Mouse (Mus musculus): ENCODE measurements around the gene Mtrex.

Gene Mtrex

DNA sequence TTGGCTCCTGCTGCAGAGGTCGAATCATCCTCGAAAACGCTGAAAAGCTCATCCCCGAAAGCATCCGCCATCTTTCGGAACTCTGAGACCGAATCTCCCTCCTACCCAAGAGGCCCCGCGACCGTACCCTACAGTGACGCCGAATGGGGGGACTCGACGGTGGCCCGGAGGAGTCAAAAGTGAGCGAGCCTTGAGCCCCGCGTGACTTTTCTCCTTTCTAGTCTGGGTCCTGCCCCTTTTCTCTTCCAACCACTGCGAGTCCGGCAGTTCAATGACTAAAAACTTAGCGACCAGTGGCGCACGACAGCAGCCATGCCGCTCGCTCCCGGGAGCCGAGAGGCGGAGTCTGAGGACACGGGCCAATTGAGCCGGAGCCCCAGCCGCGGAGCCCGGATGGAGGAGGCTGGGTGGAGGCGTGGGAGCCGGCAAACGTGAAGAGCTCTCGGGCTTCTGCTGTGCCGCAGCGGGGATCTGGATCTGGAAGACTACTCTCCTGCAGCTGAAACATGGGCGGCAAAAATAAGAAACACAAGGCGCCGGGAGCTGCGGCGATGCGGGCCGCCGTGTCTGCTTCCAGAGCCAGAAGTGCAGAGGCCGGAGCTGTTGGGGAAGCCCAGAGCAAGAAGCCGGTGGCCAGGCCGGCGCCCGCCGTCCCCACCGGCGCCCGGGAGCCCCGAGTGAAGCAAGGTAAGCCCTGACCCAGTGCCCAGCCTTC is at the start of gene Mtrex, which contains the start of gene Dhx29:
TSS of gene Mtrex (minus strand) at position 112 of the 715 bp plus-strand sequence.
TSS of gene Dhx29 (plus strand) at position 168 of the 715 bp plus-strand sequence.
- peak; percentile 99 for DNase-seq (ENCODE audit: low read depth, low spot score)

GRCm38 (mm10) chr13:112976720-112977119 is 49.5 kb upstream of the Mtrex start:
- peak; percentile 11 for DNase-seq (ENCODE audit: low read depth, low spot score)

DNA sequence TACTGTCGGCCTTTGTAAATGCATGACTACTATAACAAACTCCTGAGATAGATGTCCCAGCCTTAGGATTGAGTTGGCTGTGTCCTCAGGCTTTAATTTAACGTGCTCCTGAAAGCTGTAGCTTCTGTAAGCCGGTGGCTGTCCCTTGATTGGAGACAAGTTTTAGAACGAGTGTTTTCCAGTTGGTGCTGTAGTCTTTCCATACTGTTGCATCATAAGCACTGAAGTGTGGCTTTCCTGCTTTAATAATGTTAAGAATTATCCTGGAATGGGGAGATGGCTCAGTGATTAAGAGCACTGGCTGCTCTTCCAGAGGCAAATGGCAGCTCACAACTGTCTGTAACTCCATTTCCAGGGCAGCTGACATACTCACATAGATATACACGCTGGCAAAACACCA is 40.1 kb upstream of the Mtrex start:
- DNase-seq (ENCODE audit: low read depth, low spot score) = no peak

GRCm38 (mm10) chr13:112964421-112964820 is 37.2 kb upstream of the Mtrex start:
- no peak for DNase-seq (ENCODE audit: low read depth, low spot score)

DNA sequence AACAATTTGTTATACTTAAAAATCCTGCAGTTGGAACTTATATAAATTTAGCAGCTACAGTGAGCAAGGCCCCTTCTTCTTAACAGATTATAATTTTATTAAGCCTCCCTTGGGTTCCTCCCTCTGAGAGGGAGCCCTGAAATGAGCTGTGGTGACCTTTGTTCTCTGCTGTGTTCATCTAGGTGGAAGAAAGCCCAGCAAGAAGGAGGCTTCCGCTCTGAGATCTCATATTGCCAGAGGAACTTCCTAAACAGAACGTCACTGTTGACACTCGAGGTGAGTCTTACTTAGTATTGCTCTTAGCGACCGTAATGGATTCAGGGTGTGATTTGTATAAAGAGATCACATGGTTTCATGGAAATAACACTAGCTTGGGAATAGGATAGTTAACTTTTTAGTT is 35.9 kb upstream of the Mtrex start:
- DNase-seq (ENCODE audit: low read depth, low spot score) = no peak

- no peak for DNase-seq (ENCODE audit: low read depth, low spot score)
Observed at GRCm38 (mm10) chr13:112954067-112954466, 26.9 kb upstream of the Mtrex start.

DNA sequence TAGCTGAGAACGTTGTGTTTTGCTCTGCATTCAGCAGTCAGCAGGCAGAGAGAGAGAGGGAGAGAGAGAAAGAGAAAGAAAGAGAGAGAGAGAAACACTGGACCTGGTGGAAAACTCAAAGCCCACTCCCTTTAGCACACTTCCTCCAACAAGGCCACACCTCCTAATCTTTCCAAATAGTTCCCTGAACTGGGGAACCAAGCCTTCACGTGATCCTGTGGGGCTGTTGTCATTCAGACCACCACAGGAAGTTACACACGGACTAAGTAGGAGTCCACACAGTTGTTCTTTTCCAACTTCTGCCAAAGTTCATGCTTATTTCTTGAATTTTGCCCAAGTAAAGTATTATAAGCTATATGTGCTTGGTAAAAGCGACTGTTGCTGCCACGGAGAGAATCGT is 18.7 kb upstream of the Mtrex start:
- no peak for DNase-seq (ENCODE audit: low read depth, low spot score)

DNA sequence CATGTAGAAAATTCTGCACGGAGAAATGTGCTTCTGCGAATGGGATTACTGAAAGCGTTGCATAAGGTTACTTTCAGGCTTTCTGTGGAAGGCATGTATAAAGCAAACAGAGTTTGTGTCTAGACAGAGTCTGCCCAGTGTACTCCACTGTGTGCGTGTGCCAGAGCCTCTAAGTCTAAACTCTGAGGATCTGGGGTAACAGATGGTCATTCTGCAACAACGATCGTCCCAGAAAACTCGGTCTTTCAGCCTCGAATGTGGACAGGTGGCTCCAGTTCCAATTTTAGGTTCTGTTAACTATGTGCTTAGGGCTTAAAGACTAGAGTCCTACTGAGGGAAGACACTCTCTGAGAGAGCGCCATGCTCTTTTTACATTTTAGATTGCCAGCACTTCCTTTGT is 18.1 kb upstream of the Mtrex start:
- DNase-seq (ENCODE audit: low read depth, low spot score) = no peak

- no peak for DNase-seq (ENCODE audit: low read depth, low spot score)
Observed at GRCm38 (mm10) chr13:112941879-112942330, 14.7 kb upstream of the Mtrex start.

DNA sequence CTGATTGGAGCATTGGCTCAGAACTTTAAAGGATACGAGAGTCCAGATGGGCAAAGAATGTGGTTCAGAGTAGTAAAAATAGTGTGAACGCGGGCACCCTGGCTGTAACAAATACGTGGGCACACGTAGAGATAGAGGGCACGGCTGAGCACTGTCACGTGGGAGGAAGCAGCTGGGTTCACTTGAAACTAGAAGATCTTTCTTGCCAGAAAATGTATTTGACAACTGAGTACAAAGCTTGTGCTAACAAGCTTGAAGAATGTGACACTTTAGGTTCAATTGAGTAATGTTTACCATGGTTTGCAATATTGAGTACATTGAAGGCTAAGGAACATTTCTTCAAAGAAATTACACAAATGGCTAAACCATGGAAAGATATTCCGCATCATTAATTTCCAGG is 10.9 kb upstream of the Mtrex start:
- DNase-seq (ENCODE audit: low read depth, low spot score) = no peak

GRCm38 (mm10) chr13:112928038-112928668 is 955 bp upstream of the Mtrex start:
- no peak for DNase-seq (ENCODE audit: low read depth, low spot score)

- DNase-seq (ENCODE audit: low read depth, low spot score) = peak; percentile 44
Observed at GRCm38 (mm10) chr13:112926796-112927195, 402 bp downstream of the Mtrex start.

DNA sequence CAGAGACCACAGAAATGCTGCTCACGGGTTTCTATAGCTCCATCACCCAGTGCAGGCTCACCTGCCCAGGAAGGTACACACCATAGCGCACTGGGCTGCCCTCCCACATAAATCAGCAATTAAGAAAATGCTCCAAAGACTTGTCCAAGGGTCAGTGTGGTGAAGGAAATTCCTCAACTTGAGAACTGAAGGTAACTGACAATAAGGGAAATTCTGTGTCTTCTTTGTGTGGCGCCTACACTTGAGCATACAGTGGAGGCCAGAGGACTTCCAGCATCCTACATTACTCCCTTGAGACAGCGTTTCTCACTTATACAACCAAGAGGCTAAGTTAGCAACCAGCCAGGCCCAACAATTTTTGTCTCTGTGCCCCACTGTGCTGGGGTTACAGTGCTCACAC is 1.2 kb downstream of the Mtrex start:
- DNase-seq (ENCODE audit: low read depth, low spot score) = no peak

DNA sequence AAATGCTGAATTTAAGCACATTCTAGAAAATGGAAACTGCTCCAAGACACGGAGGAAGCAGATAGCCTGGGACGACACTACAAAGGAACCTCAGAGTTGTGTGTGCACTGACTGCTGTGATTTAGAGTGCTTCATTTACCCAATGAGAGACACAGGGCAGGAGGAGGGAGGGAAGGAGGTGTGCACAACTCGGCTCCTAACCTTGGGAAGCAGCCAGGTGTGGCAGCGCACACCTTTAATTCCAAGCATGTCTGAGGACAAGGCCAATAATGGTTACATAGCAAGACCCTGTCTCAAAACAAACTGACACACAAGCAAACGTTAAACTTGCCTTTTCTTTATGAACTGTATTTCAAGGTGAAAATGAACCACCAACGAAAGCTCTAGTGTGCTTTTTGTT is 1.9 kb downstream of the Mtrex start:
- peak; percentile 45 for DNase-seq (ENCODE audit: low read depth, low spot score)

GRCm38 (mm10) chr13:112920906-112921305 is 6.3 kb downstream of the Mtrex start:
- no peak for DNase-seq (ENCODE audit: low read depth, low spot score)

DNA sequence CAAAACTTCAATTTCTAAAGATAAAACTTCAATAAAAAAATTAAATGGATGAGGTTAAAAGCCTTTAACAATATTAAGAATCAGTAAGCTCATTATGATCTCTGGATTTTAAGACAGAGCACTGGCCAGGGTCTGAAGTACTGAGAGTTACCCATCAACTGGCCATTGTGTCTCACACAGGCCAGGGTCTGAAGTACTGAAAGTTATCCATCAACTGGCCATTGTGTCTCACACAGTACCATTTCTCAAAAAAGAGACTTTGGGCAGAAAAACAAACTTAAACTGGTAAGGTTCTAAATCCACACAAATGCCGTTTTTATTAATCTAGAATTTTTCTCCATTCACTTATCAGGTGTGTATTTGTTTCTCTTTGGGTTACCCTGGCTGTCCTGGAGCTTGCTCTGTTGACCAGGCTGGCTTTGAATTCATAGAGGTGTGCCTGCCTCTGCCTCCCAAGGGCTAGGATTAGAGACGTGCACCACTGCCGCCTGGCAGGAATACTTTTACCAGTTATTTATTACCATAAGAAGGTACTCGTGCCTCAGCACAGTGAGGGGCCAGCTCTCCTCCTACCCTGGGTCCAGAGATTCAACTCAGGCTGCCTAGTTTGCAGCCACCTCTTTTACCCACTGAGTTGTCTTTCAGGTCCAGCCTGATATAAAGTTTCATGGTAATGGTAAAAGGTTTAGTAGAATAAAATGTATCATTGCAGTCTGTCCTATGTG is 7.9 kb downstream of the Mtrex start:
- DNase-seq (ENCODE audit: low read depth, low spot score) = no peak

GRCm38 (mm10) chr13:112910434-112910833 is 16.8 kb downstream of the Mtrex start:
- no peak for DNase-seq (ENCODE audit: low read depth, low spot score)

DNA sequence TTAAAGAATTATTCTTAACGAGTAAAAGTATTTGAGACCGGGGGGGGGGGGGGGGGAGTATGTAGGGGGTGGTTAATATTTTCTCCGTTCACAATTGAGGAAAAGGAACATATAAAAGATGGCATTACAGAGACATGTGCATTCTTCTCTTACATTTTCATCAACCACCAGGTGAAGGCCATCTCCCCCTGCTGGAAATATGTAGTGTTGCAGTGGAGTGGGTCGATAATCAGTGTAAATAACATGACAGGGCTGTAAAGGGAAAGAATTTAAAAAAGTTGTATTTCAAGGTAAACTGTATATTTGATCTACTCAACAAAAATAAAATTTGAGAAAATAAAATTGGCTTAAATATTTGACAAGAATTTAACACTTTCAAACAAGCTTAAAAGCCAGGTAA is 17.5 kb downstream of the Mtrex start:
- DNase-seq (ENCODE audit: low read depth, low spot score) = peak; percentile 60

DNA sequence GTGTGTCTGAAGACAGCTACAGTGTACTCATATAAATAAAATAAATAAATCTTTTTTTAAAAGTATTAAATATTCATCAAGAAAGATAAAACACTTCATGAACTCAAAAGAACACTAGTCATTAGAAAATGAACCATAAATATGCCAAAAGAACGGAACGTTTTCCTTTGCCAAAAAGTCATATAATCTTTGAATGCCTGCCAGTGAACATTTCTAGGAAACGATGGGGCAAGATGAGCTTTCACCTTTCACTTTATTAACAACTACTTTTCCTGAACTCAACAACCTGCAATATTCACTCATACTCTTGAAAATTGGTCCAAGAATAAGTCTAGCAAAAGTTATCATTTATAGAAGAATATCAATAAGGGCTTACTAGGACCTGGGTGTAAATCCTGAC is 25.0 kb downstream of the Mtrex start:
- no peak for DNase-seq (ENCODE audit: low read depth, low spot score)

DNA sequence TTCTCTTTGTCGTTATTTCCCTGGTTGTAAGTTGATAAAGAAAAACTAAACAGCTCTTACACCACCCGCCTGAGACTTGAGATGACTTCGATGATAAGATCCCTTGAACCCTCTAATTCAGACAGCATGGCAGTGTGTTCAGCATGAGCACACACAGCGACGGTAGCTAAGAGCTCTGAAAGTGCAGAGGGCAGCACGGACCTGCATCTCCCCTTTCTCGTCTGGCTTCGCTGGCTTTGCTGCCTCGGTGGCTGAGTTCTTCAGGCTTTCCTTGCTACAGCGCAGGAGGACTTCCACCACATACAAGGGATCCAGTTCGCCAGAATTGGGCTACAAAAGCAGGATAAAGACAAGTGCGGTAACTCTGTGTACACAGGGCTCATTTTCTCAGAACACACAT is 40.0 kb downstream of the Mtrex start:
- DNase-seq (ENCODE audit: low read depth, low spot score) = no peak

GRCm38 (mm10) chr13:112871500-112872266 is 55.5 kb downstream of the Mtrex start:
- no peak for DNase-seq (ENCODE audit: low read depth, low spot score)
